Mouse (Mus musculus) ovary, postnatal 14 days (tissue): ENCODE measurements at regions not wholly inside any gene's neighbourhood (a gene's known extent, or its start where the extent isn't known, plus 50 kb on each side); places are given as distances from the start of the nearest gene placed in this dataset.

Experiments used
- DNase-seq: peaks from one replicate; pipeline ENCODE4 v3.0.0; 2022; ENCODE audit warnings: low spot score

DNA sequence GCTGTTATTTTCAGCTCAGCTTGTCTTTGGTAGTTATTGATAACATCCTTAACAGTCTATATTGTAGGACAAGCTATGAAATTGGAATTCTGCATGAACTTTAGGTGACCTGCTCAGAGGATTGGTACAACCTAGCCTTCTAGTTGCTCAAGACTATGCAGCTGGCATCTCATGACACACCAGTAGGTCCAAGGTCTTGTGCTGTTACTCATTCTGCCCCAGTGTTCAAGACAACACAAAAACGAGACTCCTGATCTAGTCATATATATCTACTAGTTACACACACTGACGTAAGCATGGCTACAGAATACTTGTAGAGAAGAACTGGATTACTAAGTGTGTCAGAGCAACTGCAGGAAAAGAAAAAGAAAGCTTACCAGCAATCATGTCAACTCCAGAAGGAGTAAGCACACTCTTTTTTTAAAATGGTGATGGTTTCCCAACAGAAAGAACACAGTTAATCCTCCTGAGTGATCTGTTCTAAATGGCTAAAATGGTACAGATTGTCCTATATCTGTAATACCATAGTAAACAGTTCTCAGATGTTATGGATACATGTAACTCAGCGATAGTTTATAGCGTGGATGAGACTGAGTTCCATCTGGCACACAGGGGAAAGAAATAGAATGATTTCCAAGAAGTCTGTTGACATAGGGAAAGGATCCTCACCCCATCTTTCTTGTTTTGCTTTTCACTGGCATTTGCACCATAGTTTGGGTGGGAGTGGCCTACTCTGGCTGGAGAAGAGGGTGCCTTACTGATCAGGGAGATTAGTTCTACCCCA lies 85.4 kb upstream of the Gm11146 start:
- no peak for DNase-seq

- DNase-seq, result no peak
Observed at GRCm38 (mm10) chr16:77685651-77686190, 83.8 kb upstream of the Gm11146 start.

GRCm38 (mm10) chr16:77684521-77684920 lies 82.6 kb upstream of the Gm11146 start:
- no peak for DNase-seq

DNA sequence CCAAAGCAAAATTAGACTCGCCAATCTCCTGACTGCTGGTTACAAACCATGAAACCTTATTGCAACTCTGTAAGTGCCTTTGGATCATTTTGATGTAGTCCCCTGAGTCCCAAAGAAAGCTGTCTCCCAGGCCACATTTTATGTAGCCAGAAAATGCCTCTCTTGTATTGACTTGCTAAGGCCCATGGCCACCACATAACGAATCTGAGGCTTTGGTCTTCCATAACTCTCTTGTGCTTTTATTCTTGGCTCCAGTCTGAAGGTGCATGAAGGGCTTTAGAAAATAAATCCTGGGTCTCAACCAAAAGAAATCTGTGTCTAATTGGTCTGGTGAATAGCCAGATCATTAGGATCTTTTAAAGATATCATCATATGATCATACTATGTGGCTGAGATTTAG lies 77.3 kb upstream of the Gm11146 start:
- DNase-seq, result no peak

- DNase-seq, result no peak
Observed at GRCm38 (mm10) chr16:77676805-77677204, 74.9 kb upstream of the Gm11146 start.

GRCm38 (mm10) chr16:77675885-77676597 lies 74.1 kb upstream of the Gm11146 start:
- DNase-seq, result no peak

GRCm38 (mm10) chr16:77671253-77671652 lies 69.4 kb upstream of the Gm11146 start:
- no peak for DNase-seq

DNA sequence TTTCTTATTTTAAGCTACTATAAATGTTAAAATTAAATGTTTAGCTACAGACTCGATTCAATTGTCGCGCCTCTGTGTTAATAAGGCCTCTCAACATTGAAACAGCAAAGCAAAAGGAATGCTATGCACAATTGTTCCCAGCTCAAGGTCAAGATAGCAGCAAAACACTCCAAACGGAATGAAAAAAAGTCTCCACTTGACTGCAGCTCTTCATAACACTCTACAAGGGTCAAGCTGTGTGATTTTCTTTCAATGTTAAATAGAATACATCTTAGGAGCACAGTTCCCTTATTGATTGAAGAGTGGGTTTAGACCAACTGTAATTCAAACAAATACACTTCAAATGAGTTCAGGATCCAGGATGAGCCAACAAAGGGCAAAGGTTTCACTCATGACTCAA lies 63.9 kb upstream of the Gm11146 start:
- no peak for DNase-seq

DNA sequence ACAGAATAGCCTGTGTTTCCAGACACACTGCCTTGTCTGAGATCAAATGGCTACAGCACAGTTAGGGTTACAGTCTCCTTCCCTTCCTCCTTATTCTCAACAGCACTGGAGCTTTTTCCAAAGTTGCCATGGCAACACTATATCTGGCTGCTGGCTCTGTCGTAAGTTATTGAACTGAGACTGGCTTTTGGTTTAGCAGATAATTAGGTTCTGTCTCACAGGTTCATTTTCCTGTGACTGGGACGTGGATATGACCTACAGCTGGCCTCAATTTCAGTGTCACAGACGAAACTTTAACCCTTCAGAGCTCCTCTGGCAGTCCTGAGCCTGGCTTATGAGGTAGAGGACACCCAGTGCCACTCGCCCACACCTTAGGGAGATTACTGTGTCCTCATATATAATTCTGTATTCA lies 60.2 kb upstream of the Gm11146 start:
- DNase-seq, result no peak

- no peak for DNase-seq
Observed at GRCm38 (mm10) chr16:77653306-77653705, 51.4 kb upstream of the Gm11146 start.
